Mouse (Mus musculus) forebrain, embryonic 12.5 days (tissue): Measurements from ENCODE around the gene Olfr371. TPM values are rescaled to one million over a fixed set of nuclear protein-coding genes. Genes with fewer than 3 reads are reported as not detected.

Experiments used
- ATAC-seq: fragments of 200-750 bp; cut with Nextera tagmentation; 2 replicates; pipeline ENCODE4 v1.8.0; 2017; ENCODE audit warnings: moderate TSS enrichment; ENCODE audit not compliant: low FRiP score
- H3K27ac ChIP-seq: fragments of 300-500 bp; sonication (generic); 2 replicates; pipeline ENCODE4 v1.5.1; 2016; ENCODE audit warnings: mild to moderate bottlenecking
- H3K27me3 ChIP-seq: fragments of 300-500 bp; sonication (generic); 2 replicates; pipeline ENCODE4 v1.6.1; 2016; ENCODE audit warnings: mild to moderate bottlenecking
- H3K36me3 ChIP-seq: fragments of 300-500 bp; sonication (generic); replicated peaks from 2 replicates; pipeline ENCODE4 v1.6.1; 2016; ENCODE audit warnings: mild to moderate bottlenecking
- H3K4me1 ChIP-seq: fragments of 300-500 bp; sonication (generic); 2 replicates; pipeline ENCODE4 v1.6.1; 2016
- H3K4me2 ChIP-seq: fragments of 300-500 bp; sonication (generic); 2 replicates; pipeline ENCODE4 v1.6.1; 2016; ENCODE audit warnings: mild to moderate bottlenecking, moderate library complexity
- H3K4me3 ChIP-seq: fragments of 300-500 bp; sonication (generic); replicated peaks from 2 replicates; pipeline ENCODE4 v1.5.1; 2016; ENCODE audit warnings: mild to moderate bottlenecking
- H3K9ac ChIP-seq: fragments of 300-500 bp; sonication (generic); 2 replicates; pipeline ENCODE4 v1.6.1; 2016; ENCODE audit warnings: mild to moderate bottlenecking
- H3K9me3 ChIP-seq: fragments of 300-500 bp; sonication (generic); 2 replicates; pipeline ENCODE4 v1.6.1; 2016
- WGBS: fragments of 180-500 bp; shearing (Covaris S2); methylation state at CpG from one replicate; pipeline ENCODE4 v1.1.7; 2016; 5-methylcytosine and 5-hydroxymethylcytosine counted together
- polyA plus RNA-seq: library from polyadenylated mRNA; unstranded; fragments of >200 nt; fragmentation: Nextera tagmentation; extraction: Ambion mirVana; gene quantifications from 2 replicates; pipeline ENCODE4 v1.2.1, GENCODE M21; 2016

Olfr371 gene
- not detected in 2 replicates for polyA plus RNA-seq

GRCm38 (mm10) chr8:85225688-85226087, at the start of gene Olfr371:
TSS of gene Olfr371 (plus strand) at chr8:85225988.
- Histone ChIP-seq H3K36me3 (no peaks in the 10 kb centered on the region), H3K9ac (no peak within 1 kb of the TSS), H3K9me3 (no peaks in the 10 kb centered on the region), H3K4me1 (no peaks in the 10 kb centered on the region), H3K4me3 (no peak within 1 kb of the TSS), H3K27ac (no peak within 1 kb of the TSS), H3K4me2 (no peak within 1 kb of the TSS), H3K27me3 (no peaks in the 10 kb centered on the region)
- ATAC-seq = no peak
- 31% methylated on average over 1 of the region's 1 CpGs for WGBS

DNA sequence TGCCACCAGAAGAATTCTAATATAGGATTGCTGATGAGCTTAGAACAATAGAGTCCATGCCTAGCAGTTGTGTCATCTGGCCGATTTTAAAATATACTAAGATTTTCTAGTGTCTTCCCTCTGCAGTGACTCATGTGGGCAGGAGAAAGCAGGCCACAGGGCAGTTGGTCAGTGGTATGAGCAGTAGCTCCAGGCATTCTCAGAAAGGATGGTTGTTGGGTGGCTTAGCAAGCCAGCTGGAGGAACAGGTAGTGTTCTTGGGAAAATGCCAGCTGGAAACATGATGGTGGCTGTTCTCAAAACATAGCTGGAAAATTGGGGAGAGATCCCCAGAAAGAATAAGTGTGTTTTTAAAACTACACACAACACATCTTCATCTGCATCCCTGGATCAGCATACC, 33.4 kb upstream of the Olfr371 start:
- WGBS = 74% methylated on average over 1 of the region's 1 CpGs
- no peak for ATAC-seq
- Histone ChIP-seq H3K9ac (no peak overlapping the region), H3K4me1 (no peaks in the 10 kb centered on the region), H3K4me2 (no peak overlapping the region), H3K27ac (no peak overlapping the region), H3K27me3 (no peaks in the 10 kb centered on the region), H3K4me3 (no peak overlapping the region), H3K36me3 (no peaks in the 10 kb centered on the region), H3K9me3 (peaks cover 3% of the 10 kb centered on the region; the same call in 1 of the 2 replicates)

GRCm38 (mm10) chr8:85220220-85220619, 5.6 kb upstream of the Olfr371 start:
- 72% methylated on average over 4 of the region's 4 CpGs for WGBS
- H3K4me2 ChIP-seq = no peak overlapping the region
- H3K9ac ChIP-seq = no peak overlapping the region
- H3K9me3 ChIP-seq = no peaks in the 10 kb centered on the region
- ATAC-seq = no peak
- no peak overlapping the region for H3K27ac ChIP-seq
- no peaks in the 10 kb centered on the region for H3K36me3 ChIP-seq
- H3K27me3 ChIP-seq = no peaks in the 10 kb centered on the region
- no peak overlapping the region for H3K4me3 ChIP-seq
- H3K4me1 ChIP-seq = no peaks in the 10 kb centered on the region

DNA sequence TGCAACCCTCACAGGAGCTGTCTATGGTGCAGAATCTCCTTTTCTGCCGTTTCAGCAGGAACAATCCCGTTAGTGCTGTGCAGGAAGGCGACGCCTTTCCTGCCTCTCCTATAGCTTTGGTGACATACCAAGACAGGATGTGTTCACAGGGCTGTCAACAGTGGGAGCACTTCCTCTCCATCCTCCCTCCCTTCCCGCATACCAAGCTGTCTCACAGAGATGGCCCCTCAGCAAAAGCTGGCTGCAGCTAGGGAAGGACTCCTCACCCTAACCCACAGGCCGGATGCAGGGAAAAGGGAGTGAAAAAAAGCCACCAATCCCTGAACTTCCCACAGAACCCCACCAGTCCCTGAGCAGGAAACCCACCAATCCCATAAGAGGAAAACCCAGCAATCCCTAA, 4.8 kb upstream of the Olfr371 start:
- H3K4me2 ChIP-seq = no peak overlapping the region
- H3K4me3 ChIP-seq = no peak overlapping the region
- no peaks in the 10 kb centered on the region for H3K4me1 ChIP-seq
- no peaks in the 10 kb centered on the region for H3K36me3 ChIP-seq
- 53% methylated on average over 6 of the region's 6 CpGs for WGBS
- no peak overlapping the region for H3K27ac ChIP-seq
- ATAC-seq = no peak
- no peaks in the 10 kb centered on the region for H3K9me3 ChIP-seq
- no peak overlapping the region for H3K9ac ChIP-seq
- H3K27me3 ChIP-seq = no peaks in the 10 kb centered on the region

DNA sequence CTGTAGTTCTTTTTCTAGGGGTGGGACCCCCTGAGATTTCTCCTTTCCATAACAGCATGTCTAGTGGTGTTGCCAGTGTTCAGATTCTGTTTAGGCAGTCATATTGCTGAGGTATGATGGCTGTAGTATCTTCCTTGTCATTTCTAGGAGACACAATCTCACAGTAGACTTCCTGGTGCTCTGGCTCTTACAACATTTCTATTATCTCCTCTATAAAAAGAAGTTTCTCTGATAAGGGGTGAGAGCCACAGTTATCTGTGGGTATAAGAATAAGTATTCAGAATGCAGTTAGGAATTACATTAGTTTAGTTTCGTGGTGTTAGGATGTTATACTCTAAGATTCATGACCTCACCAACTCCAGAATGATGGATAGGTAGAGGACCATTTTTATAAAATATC, 1.5 kb downstream of the Olfr371 start:
- Histone ChIP-seq H3K36me3 (no peaks in the 10 kb centered on the region), H3K9ac (no peak overlapping the region), H3K27ac (no peak overlapping the region), H3K9me3 (no peaks in the 10 kb centered on the region), H3K4me1 (no peaks in the 10 kb centered on the region), H3K4me3 (no peak overlapping the region), H3K27me3 (no peaks in the 10 kb centered on the region), H3K4me2 (no peak overlapping the region)
- no peak for ATAC-seq
- WGBS = 70% methylated on average over 1 of the region's 1 CpGs

Other genes with a start within 250 kb of the Olfr371 start
- 4.8 and 4.9 TPM in 2 replicates for gene Junb, start 247.3 kb upstream of the Olfr371 start, polyA plus RNA-seq
- gene Hook2, start 235.4 kb upstream of the Olfr371 start, polyA plus RNA-seq = 16.1 and 18.2 TPM in 2 replicates
- not detected in 2 replicates for gene Best2, start 211.5 kb upstream of the Olfr371 start, polyA plus RNA-seq
- 140 TPM in 2 replicates for gene Asna1, start 200.7 kb upstream of the Olfr371 start, polyA plus RNA-seq
- gene Trir, start 199.2 kb upstream of the Olfr371 start, polyA plus RNA-seq = 156 and 175 TPM in 2 replicates
- 45.1 and 50.7 TPM in 2 replicates for gene Tnpo2, start 189.1 kb upstream of the Olfr371 start, polyA plus RNA-seq
- 32.1 and 33.7 TPM in 2 replicates for gene Fbxw9, start 165.9 kb upstream of the Olfr371 start, polyA plus RNA-seq
- gene Gm5741, start 158.0 kb upstream of the Olfr371 start, polyA plus RNA-seq = 1.3 TPM in 1 of 2 replicates, not detected in the other
- gene Dhps, start 154.2 kb upstream of the Olfr371 start, polyA plus RNA-seq = 74.2 and 82.3 TPM in 2 replicates
- 117 and 118 TPM in 2 replicates for gene Wdr83os, start 145.2 kb upstream of the Olfr371 start, polyA plus RNA-seq
- 48.2 and 48.8 TPM in 2 replicates for gene Wdr83, start 144.7 kb upstream of the Olfr371 start, polyA plus RNA-seq
- 14.9 and 17.8 TPM in 2 replicates for gene Man2b1, start 142.7 kb upstream of the Olfr371 start, polyA plus RNA-seq
- 1.4 and 1.7 TPM in 2 replicates for gene Zfp791, start 102.9 kb upstream of the Olfr371 start, polyA plus RNA-seq
- gene Cks1brt, start 74.1 kb upstream of the Olfr371 start, polyA plus RNA-seq = not detected in 2 replicates
- 112 and 115 TPM in 2 replicates for gene Orc6, start 73.6 kb downstream of the Olfr371 start, polyA plus RNA-seq
- 164 and 168 TPM in 2 replicates for gene Vps35, start 73.8 kb downstream of the Olfr371 start, polyA plus RNA-seq
- 1.3 and 1.4 TPM in 2 replicates for gene Mylk3, start 160.4 kb downstream of the Olfr371 start, polyA plus RNA-seq
- gene 4921524J17Rik, start 206.8 kb downstream of the Olfr371 start, polyA plus RNA-seq = 46.1 and 48.1 TPM in 2 replicates